Mouse (Mus musculus): ENCODE data around the gene Med24. TPM values are rescaled to one million over a fixed set of nuclear protein-coding genes. Genes with fewer than 3 reads are reported as not detected.
"Not testable (repeated sequence)": the region's sequence is repeated elsewhere in the genome, so short reads cannot be mapped to it uniquely, and the experiment has no call there.

Med24 gene
- polyA plus RNA-seq, 1 experiment from 2014 or later: 61.0 TPM

- Histone ChIP-seq H3K36me3 (no peaks in the 10 kb centered on the region), H3K27me3 (no peaks in the 10 kb centered on the region), H3K4me3 (peak within 1 kb of the TSS; percentile 92), H3K9me3 (no peaks in the 10 kb centered on the region), H3K4me2 (replicated peaks) (peak within 1 kb of the TSS; percentile 86), H3K9ac (peak within 1 kb of the TSS; percentile 96), H3K27ac (peak within 1 kb of the TSS; percentile 84), H3K4me1 (peaks cover 47% of the 10 kb centered on the region)
- peak; percentile 41; the same call in 1 of the 2 replicates for ATAC-seq (ENCODE audit: low FRiP score, low read depth)
- 0% methylated on average over 22 of the region's 22 CpGs for WGBS
Measured at GRCm38 (mm10) chr11:98740393-98741050, 11.3 kb upstream of the Med24 start, which contains the start of gene Thra. Gene Thra, plus strand, starts transcription at chr11:98740638.

- Histone ChIP-seq H3K9ac (peak overlapping the region; percentile 96), H3K36me3 (no peaks in the 10 kb centered on the region), H3K9me3 (no peaks in the 10 kb centered on the region), H3K4me3 (peak overlapping the region; percentile 92), H3K27me3 (no peaks in the 10 kb centered on the region), H3K4me1 (peaks cover 42% of the 10 kb centered on the region), H3K27ac (peak overlapping the region; percentile 84), H3K4me2 (replicated peaks) (peak overlapping the region; percentile 86)
- no peak for ATAC-seq (ENCODE audit: low FRiP score, low read depth)
- WGBS: 6% methylated on average over 8 of the region's 8 CpGs
Measured at GRCm38 (mm10) chr11:98740026-98740392, 10.8 kb upstream of the Med24 start.

- H3K27ac ChIP-seq: no peak overlapping the region
- peaks cover 31% of the 10 kb centered on the region for H3K4me1 ChIP-seq
- H3K4me3 ChIP-seq: no peak overlapping the region
- no peak overlapping the region for H3K4me2 ChIP-seq (replicated peaks)
- H3K9ac ChIP-seq: no peak overlapping the region
- H3K27me3 ChIP-seq: no peaks in the 10 kb centered on the region
- H3K9me3 ChIP-seq: peaks cover 6% of the 10 kb centered on the region
- 76% methylated on average over 9 of the region's 9 CpGs for WGBS
- no peak for ATAC-seq (ENCODE audit: low FRiP score, low read depth)
- H3K36me3 ChIP-seq: no peaks in the 10 kb centered on the region
Measured at GRCm38 (mm10) chr11:98738925-98739324, 9.7 kb upstream of the Med24 start.

GRCm38 (mm10) chr11:98738428-98738911 is 9.2 kb upstream of the Med24 start:
- ATAC-seq (ENCODE audit: low FRiP score, low read depth): no peak
- no peak overlapping the region for H3K4me3 ChIP-seq
- H3K4me2 ChIP-seq (replicated peaks): no peak overlapping the region
- no peak overlapping the region for H3K27ac ChIP-seq
- no peaks in the 10 kb centered on the region for H3K27me3 ChIP-seq
- peaks cover 6% of the 10 kb centered on the region for H3K9me3 ChIP-seq
- WGBS: 43% methylated on average over 4 of the region's 4 CpGs
- peaks cover 27% of the 10 kb centered on the region for H3K4me1 ChIP-seq
- H3K9ac ChIP-seq: no peak overlapping the region
- H3K36me3 ChIP-seq: no peaks in the 10 kb centered on the region

GRCm38 (mm10) chr11:98737220-98737619 is 8.0 kb upstream of the Med24 start:
- H3K4me2 ChIP-seq (replicated peaks); H3K9ac ChIP-seq; H3K27ac ChIP-seq; H3K4me3 ChIP-seq; H3K9me3 ChIP-seq; H3K36me3 ChIP-seq; ATAC-seq (ENCODE audit: low FRiP score, low read depth); H3K27me3 ChIP-seq: not testable (repeated sequence)
- 87% methylated on average over 2 of the region's 2 CpGs for WGBS
- H3K4me1 ChIP-seq: peaks cover 18% of the 10 kb centered on the region

GRCm38 (mm10) chr11:98736176-98736575 is 6.9 kb upstream of the Med24 start:
- ATAC-seq (ENCODE audit: low FRiP score, low read depth): no peak
- H3K4me3 ChIP-seq: no peak overlapping the region

GRCm38 (mm10) chr11:98735111-98735510 is 5.9 kb upstream of the Med24 start:
- Histone ChIP-seq H3K9me3 (peaks cover 6% of the 10 kb centered on the region), H3K4me3 (no peak overlapping the region), H3K27me3 (no peaks in the 10 kb centered on the region), H3K4me1 (peaks cover 5% of the 10 kb centered on the region), H3K36me3 (no peaks in the 10 kb centered on the region), H3K4me2 (replicated peaks) (no peak overlapping the region), H3K27ac (no peak overlapping the region), H3K9ac (no peak overlapping the region)
- WGBS: 86% methylated on average over 4 of the region's 4 CpGs
- ATAC-seq (ENCODE audit: low FRiP score, low read depth): no peak

More at GRCm38 (mm10) chr11:98736176-98736575, 6.9 kb upstream of the Med24 start:
- H3K9me3 ChIP-seq: peaks cover 6% of the 10 kb centered on the region
- H3K27me3 ChIP-seq: no peaks in the 10 kb centered on the region
- H3K4me2 ChIP-seq (replicated peaks): no peak overlapping the region
- no peak overlapping the region for H3K9ac ChIP-seq
- WGBS: 85% methylated on average over 1 of the region's 1 CpGs
- no peak overlapping the region for H3K27ac ChIP-seq
- no peaks in the 10 kb centered on the region for H3K36me3 ChIP-seq
- peaks cover 15% of the 10 kb centered on the region for H3K4me1 ChIP-seq

- no peaks in the 10 kb centered on the region for H3K27me3 ChIP-seq
- H3K36me3 ChIP-seq: no peaks in the 10 kb centered on the region
- WGBS: 76% methylated on average over 3 of the region's 3 CpGs
- no peak for ATAC-seq (ENCODE audit: low FRiP score, low read depth)
- H3K4me3 ChIP-seq: no peak overlapping the region
- no peak overlapping the region for H3K27ac ChIP-seq
- peaks cover 6% of the 10 kb centered on the region for H3K9me3 ChIP-seq
- no peaks in the 10 kb centered on the region for H3K4me1 ChIP-seq
- no peak overlapping the region for H3K4me2 ChIP-seq (replicated peaks)
- H3K9ac ChIP-seq: no peak overlapping the region
Measured at GRCm38 (mm10) chr11:98734020-98734419, 4.8 kb upstream of the Med24 start.

- no peak overlapping the region for H3K9ac ChIP-seq
Measured at GRCm38 (mm10) chr11:98731134-98731533, 1.9 kb upstream of the Med24 start.

GRCm38 (mm10) chr11:98730727-98731126 is 1.5 kb upstream of the Med24 start:
- no peak overlapping the region for H3K9ac ChIP-seq
- H3K27ac ChIP-seq: no peak overlapping the region
- H3K27me3 ChIP-seq: no peaks in the 10 kb centered on the region
- ATAC-seq (ENCODE audit: low FRiP score, low read depth): no peak
- no peak overlapping the region for H3K4me3 ChIP-seq
- H3K9me3 ChIP-seq: peaks cover 6% of the 10 kb centered on the region
- H3K36me3 ChIP-seq: peaks cover 19% of the 10 kb centered on the region
- peaks cover 8% of the 10 kb centered on the region; the same call in 1 of the 2 replicates for H3K4me1 ChIP-seq
- no peak overlapping the region for H3K4me2 ChIP-seq (replicated peaks)
- WGBS: 63% methylated on average over 4 of the region's 4 CpGs

More at GRCm38 (mm10) chr11:98731134-98731533, 1.9 kb upstream of the Med24 start:
- H3K36me3 ChIP-seq: peaks cover 15% of the 10 kb centered on the region
- no peak overlapping the region for H3K4me3 ChIP-seq
- peaks cover 6% of the 10 kb centered on the region for H3K9me3 ChIP-seq
- no peak for ATAC-seq (ENCODE audit: low FRiP score, low read depth)
- H3K27me3 ChIP-seq: no peaks in the 10 kb centered on the region
- 48% methylated on average over 5 of the region's 5 CpGs for WGBS
- H3K4me2 ChIP-seq (replicated peaks): no peak overlapping the region
- H3K27ac ChIP-seq: no peak overlapping the region
- H3K4me1 ChIP-seq: peaks cover 8% of the 10 kb centered on the region; the same call in 1 of the 2 replicates

GRCm38 (mm10) chr11:98725926-98726506 is 3.2 kb downstream of the Med24 start:
- H3K4me2 ChIP-seq (replicated peaks): no peak overlapping the region
- H3K36me3 ChIP-seq: peaks cover 32% of the 10 kb centered on the region
- peaks cover 16% of the 10 kb centered on the region for H3K4me1 ChIP-seq
- H3K27me3 ChIP-seq: no peaks in the 10 kb centered on the region
- no peak overlapping the region for H3K4me3 ChIP-seq
- no peak overlapping the region for H3K27ac ChIP-seq
- ATAC-seq (ENCODE audit: low FRiP score, low read depth): no peak
- H3K9ac ChIP-seq: no peak overlapping the region
- H3K9me3 ChIP-seq: no peaks in the 10 kb centered on the region
- 93% methylated on average over 15 of the region's 15 CpGs for WGBS

GRCm38 (mm10) chr11:98723098-98723497 is 6.1 kb downstream of the Med24 start:
- no peak for ATAC-seq (ENCODE audit: low FRiP score, low read depth)
- no peak overlapping the region for H3K4me3 ChIP-seq
- peaks cover 38% of the 10 kb centered on the region for H3K36me3 ChIP-seq
- 75% methylated on average over 7 of the region's 7 CpGs for WGBS
- H3K27me3 ChIP-seq: no peaks in the 10 kb centered on the region
- H3K9me3 ChIP-seq: no peaks in the 10 kb centered on the region
- no peak overlapping the region for H3K4me2 ChIP-seq (replicated peaks)
- peaks cover 16% of the 10 kb centered on the region for H3K4me1 ChIP-seq
- no peak overlapping the region for H3K27ac ChIP-seq
- H3K9ac ChIP-seq: no peak overlapping the region

Measured in limb, embryonic 13.5 days (tissue).